Mouse (Mus musculus): ENCODE results near the gene Mogs. TPM values are rescaled to one million over a fixed set of nuclear protein-coding genes. Genes with fewer than 3 reads are reported as not detected.

The Mogs gene
- polyA plus RNA-seq, 1 experiment: 63.5 TPM

DNA sequence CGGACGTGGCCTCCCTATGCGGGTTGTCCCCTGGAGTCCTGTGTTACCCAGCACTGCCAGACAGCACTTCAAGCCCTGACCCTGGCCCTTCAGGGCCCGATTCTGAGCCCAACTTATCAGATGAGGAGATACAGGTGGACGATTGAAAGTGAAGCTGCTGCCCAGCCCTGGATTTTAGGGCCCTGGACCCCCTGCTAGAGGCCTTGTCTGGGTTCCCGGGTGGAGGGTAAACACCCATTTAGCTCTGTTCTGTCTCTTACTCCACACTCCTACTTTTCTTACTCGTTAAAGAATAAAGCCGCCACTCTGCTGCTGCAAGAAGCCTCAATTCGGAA is 27.4 kb upstream of the Mogs start:
- DNase-seq (ENCODE audit: low read depth, low spot score): no peak
- WGBS: 18% methylated on average over 9 of the region's 9 CpGs

DNA sequence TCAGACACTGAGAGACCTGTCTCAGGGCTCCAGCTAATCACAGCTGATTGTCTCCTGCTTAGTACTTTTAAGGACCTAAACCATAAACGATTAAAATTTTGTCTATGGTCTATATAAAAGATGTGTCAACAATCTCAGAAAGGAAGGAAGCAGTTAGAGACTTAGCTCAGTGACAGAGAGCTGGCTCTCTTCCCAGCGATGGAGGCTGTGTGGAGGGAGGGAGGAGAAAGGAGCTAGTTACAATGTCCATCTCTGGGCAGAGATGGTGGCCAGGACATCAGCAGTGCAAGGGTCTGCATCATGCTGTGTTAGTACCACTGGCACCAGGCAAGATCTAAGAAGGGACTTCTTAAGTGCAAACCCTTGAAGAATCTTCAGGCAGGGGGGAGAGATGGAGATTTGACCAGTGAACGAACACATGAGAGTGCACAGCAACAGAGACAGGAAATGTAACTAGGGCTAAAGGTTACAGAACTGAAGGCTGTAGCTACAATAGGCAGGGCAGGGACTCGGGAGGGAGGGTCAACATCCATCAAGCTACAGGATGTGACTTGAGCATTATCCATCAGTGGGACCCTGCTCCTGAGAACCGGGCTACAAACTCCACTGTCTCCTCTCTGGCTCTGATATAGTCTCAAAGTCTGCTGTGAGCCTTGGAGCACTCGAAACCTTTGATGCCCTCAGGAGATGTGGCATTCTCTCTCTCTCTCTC is 22.7 kb upstream of the Mogs start:
- WGBS: 19% methylated on average over 6 of the region's 6 CpGs
- DNase-seq (ENCODE audit: low read depth, low spot score): no peak

DNA sequence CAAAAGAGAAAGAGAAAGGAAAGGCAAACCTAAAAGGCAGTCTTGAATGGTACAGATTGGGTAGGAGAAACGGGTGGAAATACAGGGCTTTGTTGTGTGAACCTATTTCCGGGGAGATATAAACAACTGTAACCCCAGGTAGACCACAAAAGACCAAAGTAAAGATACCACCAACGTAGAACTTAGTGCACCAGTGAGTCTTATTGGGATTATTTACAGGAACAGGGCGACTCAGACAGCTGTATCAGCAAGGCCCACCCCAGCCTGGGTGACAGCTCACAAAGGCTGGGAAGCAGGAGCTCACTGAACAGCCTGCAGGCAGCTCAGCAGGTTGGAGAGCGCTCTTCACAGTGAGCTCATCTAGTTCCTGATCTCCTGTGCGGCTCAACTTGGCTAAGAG is 19.3 kb upstream of the Mogs start:
- 53% methylated on average over 6 of the region's 6 CpGs for WGBS
- DNase-seq (ENCODE audit: low read depth, low spot score): no peak

DNA sequence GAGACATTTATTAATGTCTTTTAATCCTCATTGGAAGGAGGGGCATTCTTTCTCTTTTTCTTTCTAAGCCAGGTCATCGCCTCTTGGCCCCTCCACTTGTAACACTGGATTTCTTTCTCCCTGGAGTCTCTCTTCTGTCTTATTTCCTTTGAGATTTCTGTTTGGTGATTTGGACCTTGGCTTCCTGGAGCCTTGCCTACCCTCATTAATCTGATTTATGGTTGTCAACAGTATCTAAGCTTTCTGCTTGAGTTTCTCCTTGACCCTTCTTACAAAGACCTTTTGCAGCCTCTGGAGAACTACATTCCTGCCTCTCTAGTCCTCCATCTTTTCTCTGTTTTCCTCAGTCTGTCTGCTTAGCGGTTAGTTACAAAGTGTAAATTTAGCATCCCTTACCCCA is 16.9 kb upstream of the Mogs start:
- WGBS: 34% methylated on average over 2 of the region's 2 CpGs
- DNase-seq (ENCODE audit: low read depth, low spot score): no peak

DNA sequence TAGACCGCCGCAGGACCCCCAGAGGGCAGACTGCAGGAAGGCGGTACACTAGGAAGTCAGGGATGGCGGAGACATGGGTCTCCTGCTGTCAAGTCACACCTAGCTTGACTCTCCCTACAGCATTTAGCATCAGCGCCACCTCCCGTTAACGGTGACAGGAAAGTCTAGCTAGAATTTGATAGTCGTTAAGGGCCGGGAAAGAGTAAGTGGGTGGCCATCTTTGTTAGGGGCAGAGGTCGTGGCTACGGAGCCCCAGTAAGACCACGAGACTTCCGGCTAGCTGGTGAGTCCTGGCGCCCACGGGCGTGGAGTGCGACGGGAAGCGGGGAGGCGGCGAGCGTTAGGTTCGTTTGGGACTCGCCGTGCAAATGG is 14.0 kb upstream of the Mogs start, which contains the start of the genes Ccdc142 and Gm42688:
Ccdc142 (plus strand) TSS at position 286 of the 372 bp plus-strand sequence.
Gm42688 (plus strand) TSS at position 302 of the 372 bp plus-strand sequence.
- peak; percentile 83 for DNase-seq (ENCODE audit: low read depth, low spot score)
- under 1% methylated on average over 25 of the region's 25 CpGs for WGBS

DNA sequence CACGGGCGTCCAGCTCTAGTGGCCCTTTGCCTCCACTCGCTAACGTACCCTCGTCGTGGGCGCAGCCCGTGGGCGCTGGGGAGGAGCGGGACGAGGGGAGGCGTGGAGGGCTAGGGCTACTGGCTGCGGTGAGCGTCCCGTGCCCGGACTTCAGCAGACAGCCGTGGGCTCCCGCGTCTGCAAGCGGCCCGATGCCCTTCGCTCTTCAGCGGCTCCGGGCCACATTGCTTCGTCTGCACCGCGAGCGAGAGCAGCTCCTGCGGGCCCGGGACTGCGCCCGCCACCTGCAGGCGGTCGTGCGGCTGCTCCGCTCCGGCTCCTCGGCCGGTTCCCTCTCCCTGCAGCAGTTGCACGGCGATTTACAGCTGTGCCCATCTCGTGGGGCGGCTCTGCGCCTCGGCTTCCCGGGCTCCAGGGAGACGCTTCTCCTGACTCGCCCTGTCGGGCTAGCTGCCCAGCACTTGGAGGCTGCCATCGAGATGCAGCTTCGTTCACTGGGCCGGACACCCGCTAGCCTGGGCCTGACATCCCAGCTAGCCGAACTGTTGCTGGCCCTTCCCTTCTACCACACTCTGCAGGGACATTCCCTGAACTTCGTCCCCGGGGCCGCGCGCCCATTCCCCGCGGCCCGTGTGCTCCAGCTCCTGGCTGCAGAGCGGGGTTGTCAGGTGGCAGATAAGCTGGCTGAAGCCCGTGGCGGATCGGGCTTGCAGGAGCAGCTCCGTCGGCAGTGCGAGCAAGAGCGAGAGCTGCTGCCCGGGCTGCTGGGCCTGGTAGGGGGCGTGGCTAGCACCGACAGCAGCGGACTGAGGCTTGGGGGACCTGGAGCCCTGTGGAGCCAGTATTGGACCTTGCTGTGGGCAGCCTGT is 13.4 kb upstream of the Mogs start:
- WGBS: under 1% methylated on average over 74 of the region's 74 CpGs
- DNase-seq (ENCODE audit: low read depth, low spot score): no peak

DNA sequence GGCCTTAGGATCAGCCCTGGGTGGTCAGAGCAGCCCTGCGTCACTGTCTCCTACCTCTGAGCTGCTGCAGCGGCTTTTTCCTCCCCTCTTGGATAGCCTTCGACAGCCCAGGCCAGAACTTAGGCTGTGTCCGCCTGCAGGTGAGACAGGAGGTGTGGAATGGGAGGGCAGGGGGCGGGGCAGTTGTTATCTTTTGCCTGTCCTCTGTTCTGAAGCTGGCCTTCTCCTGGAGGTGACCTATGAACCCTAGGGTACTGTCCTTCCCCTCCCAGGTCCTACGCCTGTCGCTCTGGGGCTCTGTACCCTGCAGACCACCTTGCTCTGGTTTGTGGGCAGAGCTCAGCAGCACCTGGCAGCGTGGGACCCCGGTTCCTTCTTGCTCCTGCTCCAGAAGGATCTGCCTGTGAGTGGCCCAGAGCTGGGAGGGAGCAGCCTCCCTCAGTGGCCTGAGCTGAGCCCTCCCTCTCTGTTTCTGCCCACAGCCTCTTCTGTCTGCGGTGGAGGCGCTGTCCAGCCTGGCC is 12.1 kb upstream of the Mogs start:
- DNase-seq (ENCODE audit: low read depth, low spot score): no peak
- 65% methylated on average over 11 of the region's 11 CpGs for WGBS

DNA sequence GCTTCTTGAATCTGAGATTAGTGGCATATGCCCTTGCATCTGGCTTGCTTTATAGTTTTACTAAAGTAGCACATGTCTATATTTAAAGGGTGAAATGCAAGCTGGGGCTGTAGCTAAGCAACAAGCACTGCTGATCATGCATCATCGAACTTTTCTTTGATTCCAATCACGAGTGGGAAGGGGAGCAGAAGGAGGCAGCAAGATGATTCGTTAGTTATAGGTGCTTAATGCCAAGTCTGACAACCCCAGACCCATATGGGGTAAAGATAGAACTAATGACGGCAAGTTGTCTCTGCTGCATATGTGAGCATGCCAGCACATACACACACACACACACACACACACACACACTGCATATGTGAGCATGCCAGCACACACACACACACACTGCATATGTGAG is 11.1 kb upstream of the Mogs start:
- no peak for DNase-seq (ENCODE audit: low read depth, low spot score)
- 84% methylated on average over 4 of the region's 4 CpGs for whole genome bisulfite sequencing

DNA sequence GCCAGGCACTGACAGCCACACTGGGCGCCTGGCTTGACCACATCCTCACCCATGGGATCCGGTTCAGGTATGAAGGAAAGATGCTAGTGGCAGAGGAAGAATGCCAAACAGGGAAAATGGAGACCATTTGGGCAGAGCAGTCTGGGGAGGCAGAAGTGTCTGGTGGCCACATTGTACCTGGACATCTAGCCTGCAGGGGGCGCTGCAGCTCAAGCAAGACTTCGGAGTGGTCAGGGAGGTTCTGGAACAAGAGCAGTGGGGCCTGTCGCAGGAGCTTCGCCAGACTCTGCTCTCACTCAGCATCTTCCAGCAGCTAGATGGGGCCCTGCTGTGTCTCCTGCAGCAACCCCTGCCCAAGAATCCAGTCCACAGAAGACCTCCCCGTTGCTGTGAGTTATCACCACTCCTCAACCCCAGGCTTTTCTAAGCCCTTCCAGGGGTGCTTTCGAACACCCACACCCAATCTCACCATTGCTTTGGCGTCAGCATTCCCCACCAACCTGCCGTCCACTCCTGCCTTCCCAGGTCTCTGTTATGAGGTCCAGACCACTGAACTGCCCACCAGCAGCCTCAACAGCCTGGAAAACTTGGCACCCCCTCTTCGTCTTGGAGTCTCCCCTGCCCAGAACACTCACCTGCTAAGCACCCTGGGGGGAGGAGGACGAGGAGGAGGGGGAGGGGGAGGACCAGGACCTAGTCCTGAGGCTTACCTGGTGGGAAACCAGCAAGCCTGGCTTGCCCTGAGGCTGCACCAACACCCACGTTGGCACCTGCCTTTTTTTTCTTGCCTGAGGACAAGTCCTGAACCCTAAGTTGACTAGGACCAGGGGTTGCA is 7.5 kb upstream of the Mogs start:
- 41% methylated on average over 13 of the region's 13 CpGs for WGBS
- DNase-seq (ENCODE audit: low read depth, low spot score): no peak

DNA sequence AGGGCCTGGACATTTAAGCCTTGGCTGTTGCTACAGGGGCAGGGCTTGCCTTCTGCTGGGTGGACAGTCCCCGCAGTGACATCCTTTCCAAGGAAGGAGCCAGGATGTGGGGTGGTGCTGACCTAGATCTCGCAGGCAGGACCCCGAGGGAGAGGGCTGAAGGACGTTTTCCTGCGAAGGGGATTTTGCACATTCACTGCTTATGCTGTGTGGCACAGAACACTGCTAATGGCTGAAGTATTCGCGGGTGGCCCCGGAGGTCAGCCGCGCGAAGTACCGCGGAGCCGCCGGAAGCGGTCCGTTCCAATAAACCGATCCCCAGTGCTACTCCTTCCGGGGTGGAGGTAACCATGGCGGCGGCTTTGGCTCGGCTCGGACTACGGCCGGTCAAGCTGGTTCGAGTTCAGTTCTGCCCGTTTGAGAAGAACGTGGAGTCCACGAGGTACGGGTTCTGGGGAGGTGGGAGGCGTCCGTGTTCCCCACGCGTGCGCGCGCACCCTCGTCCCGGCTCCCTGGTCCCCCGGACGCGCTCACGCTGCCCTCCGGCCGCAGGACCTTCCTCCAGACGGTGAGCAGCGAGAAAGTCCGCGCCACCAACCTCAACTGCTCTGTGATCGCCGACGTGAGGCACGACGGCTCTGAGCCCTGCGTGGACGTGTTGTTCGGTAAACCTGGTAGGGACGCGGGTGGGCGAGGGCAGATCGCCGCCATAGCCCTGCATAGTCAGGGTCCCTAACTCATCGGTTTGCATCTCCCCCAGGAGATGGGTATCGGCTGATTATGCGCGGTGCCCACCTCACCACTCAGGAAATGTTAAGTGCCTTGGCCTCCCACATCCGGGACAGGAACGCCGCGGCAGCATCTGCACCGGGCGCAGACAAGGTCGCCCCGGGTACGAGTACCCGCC is 6.3 kb upstream of the Mogs start, which contains the start of gene Mrpl53:
Mrpl53 (plus strand) TSS at position 279 of the 907 bp plus-strand sequence.
- DNase-seq (ENCODE audit: low read depth, low spot score): no peak
- 1% methylated on average over 76 of the region's 76 CpGs for WGBS

DNA sequence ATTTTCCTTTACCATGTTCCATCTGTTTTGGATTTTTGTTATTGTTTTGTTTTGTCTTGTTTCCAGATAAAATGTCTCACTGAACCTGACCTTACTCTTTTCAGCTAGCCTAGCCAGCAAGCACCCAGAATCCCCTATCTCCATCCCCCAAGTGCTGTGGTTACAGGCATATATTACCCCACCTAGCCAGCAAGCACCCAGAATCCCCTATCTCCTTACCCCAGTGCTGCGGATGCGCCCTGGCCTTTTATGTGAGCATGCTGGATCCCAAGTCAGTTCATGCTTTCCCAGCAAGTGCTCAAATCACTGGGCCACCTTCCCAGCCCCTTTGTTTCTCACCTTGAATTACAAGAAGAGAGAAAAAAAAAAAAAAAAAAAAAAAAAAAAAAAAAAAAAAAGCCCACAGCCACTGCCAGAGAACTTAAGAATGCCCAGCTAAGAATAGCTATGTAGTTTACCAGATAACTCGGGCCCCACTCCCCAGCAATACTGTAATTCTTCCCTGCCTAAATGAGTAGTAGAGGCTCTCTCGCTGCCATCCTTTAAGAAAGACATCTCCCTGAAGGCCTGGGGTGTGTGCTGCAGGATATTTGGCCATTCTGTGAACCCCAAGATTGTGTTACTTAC is 3.7 kb upstream of the Mogs start:
- DNase-seq (ENCODE audit: low read depth, low spot score): no peak
- 84% methylated on average over 4 of the region's 4 CpGs for WGBS

DNA sequence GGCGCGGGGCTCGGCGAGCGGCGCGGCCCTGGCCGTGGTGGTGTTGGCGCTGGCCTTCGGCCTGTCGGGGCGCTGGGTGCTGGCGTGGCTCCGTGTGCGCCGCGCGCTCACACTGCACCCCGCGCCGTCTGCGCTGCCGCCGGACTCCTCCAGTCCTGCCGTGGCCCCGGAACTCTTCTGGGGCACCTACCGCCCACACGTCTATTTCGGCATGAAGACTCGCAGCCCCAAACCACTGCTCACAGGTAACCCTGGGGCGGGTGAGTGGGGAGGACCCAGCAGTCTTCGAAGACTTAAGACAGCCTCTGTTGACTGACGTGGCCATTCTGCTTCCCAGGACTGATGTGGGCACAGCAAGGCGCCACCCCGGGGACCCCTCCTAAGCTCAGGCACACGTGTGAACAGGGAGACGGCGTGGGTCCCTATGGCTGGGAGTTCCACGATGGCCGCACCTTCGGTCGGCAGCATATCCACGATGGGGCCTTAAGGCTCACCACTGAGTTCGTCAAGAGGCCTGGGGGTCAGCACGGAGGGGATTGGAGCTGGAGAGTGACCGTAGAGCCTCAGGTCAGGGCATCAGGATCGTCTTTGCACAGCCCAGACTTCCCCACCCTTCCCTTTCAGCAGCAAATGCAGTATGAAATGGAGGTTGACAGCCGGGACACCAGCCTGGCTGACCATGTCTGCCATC is 531 bp downstream of the Mogs start:
- no peak for DNase-seq (ENCODE audit: low read depth, low spot score)

DNA sequence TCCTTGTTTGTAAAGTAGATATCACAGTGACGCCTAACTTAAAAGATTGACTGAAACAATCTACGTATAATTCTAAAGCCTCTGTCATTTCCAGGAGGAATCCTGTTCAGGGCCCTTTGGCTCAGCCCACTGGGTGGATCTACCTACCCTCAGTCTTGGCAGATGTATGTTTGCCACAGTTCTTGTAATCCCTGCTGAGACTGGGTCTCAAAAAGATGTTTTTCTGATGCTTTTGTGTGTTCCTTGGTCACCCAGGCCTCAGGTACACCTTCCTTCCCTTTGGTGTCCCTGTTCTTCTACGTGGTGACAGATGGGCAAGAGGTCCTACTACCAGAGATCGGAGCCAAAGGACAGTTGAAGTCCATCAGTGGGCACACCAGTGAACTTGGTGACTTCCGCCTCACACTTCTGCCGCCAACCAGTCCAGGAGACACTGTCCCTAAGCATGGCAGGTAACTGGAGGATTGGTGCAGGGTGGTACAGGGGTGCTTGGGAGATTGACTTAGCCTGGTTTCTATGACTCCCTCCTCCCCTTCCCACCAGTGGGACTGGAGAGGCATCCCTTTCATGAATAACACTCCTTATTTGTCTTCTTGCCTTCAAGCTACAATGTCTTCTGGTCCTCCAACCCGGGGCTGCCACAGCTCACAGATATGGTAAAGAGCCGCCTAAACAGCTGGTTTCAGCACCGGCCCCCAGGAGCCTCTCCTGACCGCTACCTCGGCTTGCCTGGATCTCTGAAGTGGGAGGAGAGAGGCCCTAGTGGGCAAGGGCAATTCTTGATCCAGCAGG is 1.3 kb downstream of the Mogs start:
- no peak for DNase-seq (ENCODE audit: low read depth, low spot score)
- 66% methylated on average over 11 of the region's 11 CpGs for WGBS

More for the DNA sequence above, 531 bp downstream of the Mogs start:
- WGBS: under 1% methylated on average over 47 of the region's 48 CpGs

DNA sequence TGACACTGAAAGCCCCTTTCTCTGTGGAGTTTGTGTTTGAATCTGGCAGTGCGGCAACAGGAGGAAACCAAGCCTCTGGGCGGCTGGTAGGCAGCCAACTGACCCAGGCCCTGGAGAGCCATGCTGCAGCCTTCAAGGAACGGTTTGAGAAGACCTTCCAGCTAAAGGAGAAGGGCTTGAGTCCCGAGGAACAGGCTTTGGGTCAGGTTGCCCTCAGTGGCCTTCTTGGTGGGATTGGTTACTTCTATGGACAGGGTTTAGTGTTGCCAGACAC is 1.8 kb downstream of the Mogs start:
- 85% methylated on average over 4 of the region's 4 CpGs for WGBS
- DNase-seq (ENCODE audit: low read depth, low spot score): no peak

DNA sequence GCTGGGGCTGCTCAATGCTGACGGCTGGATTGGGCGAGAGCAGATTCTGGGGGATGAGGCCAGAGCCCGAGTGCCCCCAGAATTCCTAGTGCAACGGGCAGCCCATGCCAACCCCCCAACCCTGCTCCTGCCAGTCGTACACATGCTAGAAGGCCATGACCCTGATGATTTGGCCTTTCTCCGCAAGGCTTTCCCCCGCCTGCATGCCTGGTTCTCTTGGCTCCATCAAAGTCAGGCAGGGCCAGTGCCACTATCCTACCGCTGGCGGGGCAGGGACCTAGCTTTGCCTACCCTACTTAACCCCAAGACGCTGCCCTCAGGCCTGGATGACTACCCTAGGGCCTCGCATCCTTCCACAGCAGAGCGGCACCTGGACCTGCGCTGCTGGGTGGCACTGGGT is 2.3 kb downstream of the Mogs start:
- DNase-seq (ENCODE audit: low read depth, low spot score): no peak
- WGBS: 90% methylated on average over 13 of the region's 13 CpGs

DNA sequence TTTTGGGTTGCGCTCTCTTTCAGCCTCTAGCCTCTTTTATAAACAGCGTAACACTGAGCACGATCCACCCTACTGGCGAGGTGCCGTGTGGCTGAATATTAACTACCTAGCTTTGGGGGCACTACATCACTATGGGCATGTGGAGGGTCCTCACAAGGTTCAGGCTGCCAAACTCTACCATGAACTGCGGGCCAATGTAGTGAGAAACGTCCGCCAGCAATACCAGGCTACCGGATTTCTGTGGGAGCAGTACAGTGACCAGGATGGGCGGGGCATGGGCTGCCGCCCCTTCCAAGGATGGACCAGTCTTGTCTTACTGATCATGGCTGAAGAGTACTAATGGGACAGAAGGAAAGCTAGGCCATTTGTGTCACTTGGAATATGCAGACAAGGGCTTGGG is 3.1 kb downstream of the Mogs start:
- 81% methylated on average over 11 of the region's 11 CpGs for WGBS
- no peak for DNase-seq (ENCODE audit: low read depth, low spot score)
